ENCODE assay signal across 24 mouse cellular contexts in genomic region chr11:32181246-32181645, GRCm38 (mm10). TPM values are rescaled to one million over a fixed set of nuclear protein-coding genes. Genes with fewer than 3 reads are reported as not detected.
DNase-seq lines count a peak whose midpoint lies in the region; ATAC-seq and TF ChIP-seq lines count a peak whose summit lies in the region.
"Had no signal": no experiment of that assay in that cellular context is flagged by ENCODE, and none has a peak within 500 bp of the region (broad histone marks: within the 10 kb centered on the region; RNA-seq: fewer than 3 reads in every experiment).

No protein-coding gene starts in this region.

- H3K27ac ChIP-seq in heart, adult 2 months = no peak overlapping the region
- H3K27ac ChIP-seq in heart, embryonic 10.5 days = no peak overlapping the region
- H3K27ac ChIP-seq in hindbrain, embryonic 13.5 days = no peak overlapping the region
- H3K27ac ChIP-seq in hindbrain, embryonic 11.5 days (ENCODE audit: low read depth, low read length) = no peak overlapping the region
- no peak overlapping the region for H3K27ac ChIP-seq in thymus, adult 2 months (ENCODE audit: control insufficient read depth, insufficient read depth, low read length)

- TF ChIP-seq CTCF in heart, adult 2 months (IDR thresholded peaks at IDR 0.05) = no peak
- TF ChIP-seq CTCF in thymus, adult 2 months (IDR thresholded peaks at IDR 0.05; ENCODE audit: borderline replicate concordance, control insufficient read depth, extremely low read depth, insufficient read depth, low read length, poor library complexity) = no peak

- H3K4me1 ChIP-seq in heart, adult 2 months (ENCODE audit: control insufficient read depth, insufficient read depth, low read length) = no peaks in the 10 kb centered on the region
- H3K4me1 ChIP-seq in heart, embryonic 10.5 days = no peaks in the 10 kb centered on the region
- H3K4me1 ChIP-seq in hindbrain, embryonic 13.5 days (replicated peaks) = no peaks in the 10 kb centered on the region
- no peaks in the 10 kb centered on the region for H3K4me1 ChIP-seq in hindbrain, embryonic 11.5 days (replicated peaks; ENCODE audit: control insufficient read depth, insufficient read depth, low read length)
- H3K4me1 ChIP-seq in thymus, adult 2 months (replicated peaks; ENCODE audit: control insufficient read depth, insufficient read depth, low read length) = no peaks in the 10 kb centered on the region

- intact Hi-C loops in heart, adult 2 months (cut with DNase I) = loop anchor here (10.0 kb wide), 1 partner anchor 144 kb away; no protein-coding TSS in a partner anchor
- intact Hi-C loops in heart, postnatal 36 days (cut with DNase I) = loop anchor here (5.0 kb wide), 1 partner anchor 121 kb away; the partner anchor contains the start of gene Hbq1a

- WGBS in heart, adult 2 months = 74% methylated on average over 4 of the region's 4 CpGs
- 77% methylated on average over 4 of the region's 4 CpGs for WGBS in heart, embryonic 10.5 days
- WGBS in hindbrain, embryonic 13.5 days = 76% methylated on average over 4 of the region's 4 CpGs
- 78% methylated on average over 4 of the region's 4 CpGs for WGBS in hindbrain, embryonic 11.5 days
- 93% methylated on average over 4 of the region's 4 CpGs for WGBS in thymus, adult 2 months

- TF ChIP-seq POLR2A in heart, adult 2 months (IDR thresholded peaks at IDR 0.05; ENCODE audit: insufficient read depth, low read depth, low read length) = no peak
- no peak for TF ChIP-seq POLR2A in thymus, adult 2 months (IDR thresholded peaks at IDR 0.05; ENCODE audit: control insufficient read depth, extremely low read depth, insufficient read depth, low read length, poor library complexity)

- H3K27me3 ChIP-seq in heart, adult 2 months (ENCODE audit: control insufficient read depth, insufficient read depth, low read length) = no peaks in the 10 kb centered on the region
- peaks cover 5% of the 10 kb centered on the region for H3K27me3 ChIP-seq in heart, embryonic 10.5 days (ENCODE audit: insufficient read depth, poor library complexity, severe bottlenecking)
- 0 out of 2 replicates have a peak, but pooled peaks cover 3% of the 10 kb centered on the region for H3K27me3 ChIP-seq in hindbrain, embryonic 13.5 days
- no peaks in the 10 kb centered on the region for H3K27me3 ChIP-seq in hindbrain, embryonic 11.5 days (ENCODE audit: control insufficient read depth, insufficient read depth, low read length)
- H3K27me3 ChIP-seq in thymus, adult 2 months (ENCODE audit: control insufficient read depth, insufficient read depth, low read length) = no peaks in the 10 kb centered on the region
- H3K27me3 ChIP-seq: CH12.LX had no signal

- peak; percentile 77 for DNase-seq in heart, adult 11 months
- DNase-seq in heart, adult 2 months = no peak
- DNase-seq in heart, embryonic 10.5 days (ENCODE audit: low spot score) = peak; percentile 54
- DNase-seq in heart, postnatal 36 days = no peak
- DNase-seq in hindbrain, embryonic 11.5 days (ENCODE audit: low spot score) = no peak
- DNase-seq in thymus, postnatal 4 days = peak; percentile 3
- DNase-seq in thymus, adult 2 months = no peak
- DNase-seq: adrenal gland, adult 2 months; adrenal gland, adult 8-10 months; adrenal gland, postnatal 10 days; adrenal gland, postnatal 14 days; adrenal gland, postnatal 25 days; adrenal gland, postnatal 36 days; B cell, adult 2 months; cerebellum, adult 11 months; cerebellum, adult 11-12 months had no signal

- H3K9me3 ChIP-seq in heart, embryonic 10.5 days = no peaks in the 10 kb centered on the region
- no peaks in the 10 kb centered on the region for H3K9me3 ChIP-seq in hindbrain, embryonic 13.5 days
- no peaks in the 10 kb centered on the region for H3K9me3 ChIP-seq in hindbrain, embryonic 11.5 days (ENCODE audit: control insufficient read depth, low read length)

- H3K36me3 ChIP-seq in heart, adult 2 months (ENCODE audit: control insufficient read depth, insufficient read depth, low read length) = no peaks in the 10 kb centered on the region
- H3K36me3 ChIP-seq in heart, embryonic 10.5 days = no peaks in the 10 kb centered on the region
- H3K36me3 ChIP-seq in hindbrain, embryonic 13.5 days = no peaks in the 10 kb centered on the region
- no peaks in the 10 kb centered on the region for H3K36me3 ChIP-seq in hindbrain, embryonic 11.5 days (ENCODE audit: control insufficient read depth, insufficient read depth, low read length)
- H3K36me3 ChIP-seq in thymus, adult 2 months (ENCODE audit: control insufficient read depth, insufficient read depth, low read length) = no peaks in the 10 kb centered on the region
- H3K36me3 ChIP-seq: G1E had no signal

- no peak overlapping the region for H3K4me3 ChIP-seq in heart, adult 2 months
- H3K4me3 ChIP-seq in heart, embryonic 10.5 days = no peak overlapping the region
- no peak overlapping the region for H3K4me3 ChIP-seq in hindbrain, embryonic 13.5 days
- H3K4me3 ChIP-seq in hindbrain, embryonic 11.5 days (ENCODE audit: low read depth, low read length) = no peak overlapping the region
- no peak overlapping the region for H3K4me3 ChIP-seq in thymus, adult 2 months (ENCODE audit: control insufficient read depth, insufficient read depth, low read length)

- no peak overlapping the region for H3K9ac ChIP-seq in heart, adult 2 months (ENCODE audit: low read depth, low read length)
- 0 out of 2 replicates have a peak overlapping the region, but pooled peaks have one; percentile 29 for H3K9ac ChIP-seq in hindbrain, embryonic 13.5 days
- H3K9ac ChIP-seq in hindbrain, embryonic 11.5 days (ENCODE audit: low read depth, low read length) = no peak overlapping the region

- no peak overlapping the region for H3K4me2 ChIP-seq in hindbrain, embryonic 13.5 days
- H3K4me2 ChIP-seq in hindbrain, embryonic 11.5 days (replicated peaks; ENCODE audit: low read depth, low read length) = no peak overlapping the region

- no peak for TF ChIP-seq EP300 in heart, adult 2 months (IDR thresholded peaks at IDR 0.05; ENCODE audit: insufficient read depth, low read depth, low read length)

- no peaks in the 10 kb centered on the region for H3K79me2 ChIP-seq in heart, adult 2 months (replicated peaks; ENCODE audit: control insufficient read depth, insufficient read depth, low read length)

- no peak for ATAC-seq in hindbrain, embryonic 13.5 days (ENCODE audit: low FRiP score)
- ATAC-seq in hindbrain, embryonic 11.5 days (ENCODE audit: low FRiP score) = no peak
- ATAC-seq: activated CD4-positive, CD25-positive, alpha-beta regulatory T cell, adult 4 months; CD4-positive, CD25-positive, alpha-beta regulatory T cell, adult 4 months; Patski had no signal

RNA-seq across cellular contexts. Expression of gene Il9r, which starts 18.8 kb away (rescaled TPM):
- total RNA-seq in heart, adult 2 months (2021) = not detected
- 0.03 and 0.37 TPM in 2 replicates for polyA plus RNA-seq in heart, adult 2 months (2012; rRNA removed)
- polyA plus RNA-seq in heart, embryonic 10.5 days (2016; fragmentation: Nextera tagmentation; extraction: Ambion mirVana) = 0.14 TPM in 1 of 2 replicates, not detected in the other
- under 1 TPM in 1 of 2 experiments, not detected in 1; 0.11 TPM for total RNA-seq in heart, postnatal 36 days (2021)
- not detected in 2 replicates for polyA plus RNA-seq in hindbrain, embryonic 13.5 days (2015; fragmentation: Nextera tagmentation; extraction: Ambion mirVana)
- polyA plus RNA-seq in hindbrain, embryonic 11.5 days (2014; fragmentation: Nextera tagmentation; extraction: Ambion mirVana) = not detected in 2 replicates
- polyA plus RNA-seq in thymus, adult 2 months (2012; rRNA removed) = 16.4 and 19.9 TPM in 2 replicates
- total RNA-seq: adrenal gland, postnatal 25 days had no signal
- polyA plus RNA-seq: adrenal gland, adult 2 months; brain, embryonic 14.5 days; C2C12; Patski had no signal

RNA-seq across cellular contexts. Expression of gene Snrnp25, which starts 24.0 kb away (rescaled TPM):
- total RNA-seq in heart, adult 2 months (2021) = 10 to 100 TPM; 10.0 to 13.3 TPM
- polyA plus RNA-seq in heart, adult 2 months (2012; rRNA removed) = 11.8 and 13.8 TPM in 2 replicates
- polyA plus RNA-seq in heart, embryonic 10.5 days (2016; fragmentation: Nextera tagmentation; extraction: Ambion mirVana) = 69.7 and 84.1 TPM in 2 replicates
- total RNA-seq in heart, postnatal 36 days (2021) = 10 to 100 TPM; 11.1 to 12.2 TPM
- 43.7 and 46.9 TPM in 2 replicates for polyA plus RNA-seq in hindbrain, embryonic 13.5 days (2015; fragmentation: Nextera tagmentation; extraction: Ambion mirVana)
- 82.5 and 84.2 TPM in 2 replicates for polyA plus RNA-seq in hindbrain, embryonic 11.5 days (2014; fragmentation: Nextera tagmentation; extraction: Ambion mirVana)
- polyA plus RNA-seq in thymus, adult 2 months (2012; rRNA removed) = 56.3 and 66.1 TPM in 2 replicates

RNA-seq across cellular contexts. Expression of gene Rhbdf1, which starts 40.9 kb away (rescaled TPM):
- total RNA-seq in heart, adult 2 months (2021) = 10 to 100 TPM; 22.8 to 23.9 TPM
- 70.3 and 92.8 TPM in 2 replicates for polyA plus RNA-seq in heart, adult 2 months (2012; rRNA removed)
- 40.8 and 42.4 TPM in 2 replicates for polyA plus RNA-seq in heart, embryonic 10.5 days (2016; fragmentation: Nextera tagmentation; extraction: Ambion mirVana)
- total RNA-seq in heart, postnatal 36 days (2021) = 10 to 100 TPM; 24.3 to 25.1 TPM
- 21.0 and 24.1 TPM in 2 replicates for polyA plus RNA-seq in hindbrain, embryonic 13.5 days (2015; fragmentation: Nextera tagmentation; extraction: Ambion mirVana)
- 19.1 and 21.0 TPM in 2 replicates for polyA plus RNA-seq in hindbrain, embryonic 11.5 days (2014; fragmentation: Nextera tagmentation; extraction: Ambion mirVana)
- polyA plus RNA-seq in thymus, adult 2 months (2012; rRNA removed) = 29.9 and 44.9 TPM in 2 replicates

RNA-seq across cellular contexts. Expression of gene Mpg, which starts 45.1 kb away (rescaled TPM):
- 1 to 10 TPM; 5.1 to 6.2 TPM for total RNA-seq in heart, adult 2 months (2021)
- 5.2 and 6.0 TPM in 2 replicates for polyA plus RNA-seq in heart, adult 2 months (2012; rRNA removed)
- 21.3 and 26.3 TPM in 2 replicates for polyA plus RNA-seq in heart, embryonic 10.5 days (2016; fragmentation: Nextera tagmentation; extraction: Ambion mirVana)
- 1 to 10 TPM; 6.7 TPM for total RNA-seq in heart, postnatal 36 days (2021)
- 35.6 and 38.7 TPM in 2 replicates for polyA plus RNA-seq in hindbrain, embryonic 13.5 days (2015; fragmentation: Nextera tagmentation; extraction: Ambion mirVana)
- 28.6 and 29.0 TPM in 2 replicates for polyA plus RNA-seq in hindbrain, embryonic 11.5 days (2014; fragmentation: Nextera tagmentation; extraction: Ambion mirVana)
- polyA plus RNA-seq in thymus, adult 2 months (2012; rRNA removed) = 21.0 and 25.5 TPM in 2 replicates

Comparison
In these comparisons a context has a peak if more than half of its experiments do, and no peak if none do; other contexts are left out.
1. DNase-seq: peak in heart, adult 11 months (single experiment), heart, embryonic 10.5 days (single experiment) and thymus, postnatal 4 days (single experiment); none in heart, adult 2 months (0 of 2), heart, postnatal 36 days (0 of 2), hindbrain, embryonic 11.5 days (single experiment) and thymus, adult 2 months (single experiment).
2. RNA of gene Il9r, which starts 18.8 kb away (polyA plus RNA-seq): 16.4 to 19.9 TPM in thymus, adult 2 months; 0.03 to 0.37 TPM in heart, adult 2 months, 0.14 TPM in heart, embryonic 10.5 days, not detected in hindbrain, embryonic 13.5 days and not detected in hindbrain, embryonic 11.5 days; every median in the first group is over 10 times any median in the second.